Mouse (Mus musculus): Measurements from ENCODE around the gene Med12. TPM values are rescaled to one million over a fixed set of nuclear protein-coding genes. Genes with fewer than 3 reads are reported as not detected.

Gene Med12
- polyA plus RNA-seq, 1 experiment from 2014 or later = 22.8 TPM

- Histone ChIP-seq H3K4me3 (replicated peaks) (peak overlapping the region; percentile 51), H3K4me1 (replicated peaks) (no peaks in the 10 kb centered on the region), H3K36me3 (no peaks in the 10 kb centered on the region), H3K9ac (no peak overlapping the region; the same call in 1 of the 2 replicates), H3K9me3 (no peaks in the 10 kb centered on the region), H3K4me2 (replicated peaks) (peak overlapping the region; percentile 55), H3K27ac (0 out of 2 replicates have a peak overlapping the region, but pooled peaks have one; percentile 51), H3K27me3 (replicated peaks) (no peaks in the 10 kb centered on the region)
- peak; percentile 32; the same call in 1 of the 2 replicates for ATAC-seq
- WGBS = 28% methylated on average over 6 of the region's 6 CpGs
These were observed 420 bp upstream of the Med12 start for GRCm38 (mm10) chrX:101273410-101273809.

- Histone ChIP-seq H3K36me3 (0 out of 2 replicates have a peak, but pooled peaks cover 3% of the 10 kb centered on the region), H3K4me2 (replicated peaks) (no peak overlapping the region), H3K9me3 (no peaks in the 10 kb centered on the region), H3K4me3 (replicated peaks) (no peak overlapping the region), H3K27ac (no peak overlapping the region), H3K9ac (no peak overlapping the region), H3K27me3 (replicated peaks) (no peaks in the 10 kb centered on the region), H3K4me1 (replicated peaks) (no peaks in the 10 kb centered on the region)
- WGBS = 80% methylated on average over 6 of the region's 6 CpGs
- ATAC-seq = no peak
These were observed 9.0 kb downstream of the Med12 start for GRCm38 (mm10) chrX:101282813-101283212.

- 0 out of 2 replicates have a peak, but pooled peaks cover 5% of the 10 kb centered on the region for H3K36me3 ChIP-seq
- H3K27ac ChIP-seq = no peak overlapping the region
- H3K4me2 ChIP-seq (replicated peaks) = no peak overlapping the region
- no peaks in the 10 kb centered on the region for H3K9me3 ChIP-seq
- 0 out of 2 replicates have a peak, but pooled peaks cover 3% of the 10 kb centered on the region for H3K27me3 ChIP-seq (replicated peaks)
- no peak overlapping the region for H3K4me3 ChIP-seq (replicated peaks)
- H3K4me1 ChIP-seq (replicated peaks) = no peaks in the 10 kb centered on the region
- no peak for ATAC-seq
- WGBS = 27% methylated on average over 6 of the region's 6 CpGs
- no peak overlapping the region for H3K9ac ChIP-seq
These were observed 11.7 kb downstream of the Med12 start for GRCm38 (mm10) chrX:101285534-101285933.

- H3K9ac ChIP-seq = no peak overlapping the region
- no peak for ATAC-seq
- no peak overlapping the region for H3K4me3 ChIP-seq (replicated peaks)
- H3K36me3 ChIP-seq = 0 out of 2 replicates have a peak, but pooled peaks cover 5% of the 10 kb centered on the region
- WGBS = 90% methylated on average over 14 of the region's 14 CpGs
- H3K4me1 ChIP-seq (replicated peaks) = no peaks in the 10 kb centered on the region
- no peaks in the 10 kb centered on the region for H3K9me3 ChIP-seq
- no peak overlapping the region for H3K4me2 ChIP-seq (replicated peaks)
- no peak overlapping the region for H3K27ac ChIP-seq
- 0 out of 2 replicates have a peak, but pooled peaks cover 3% of the 10 kb centered on the region for H3K27me3 ChIP-seq (replicated peaks)
These were observed 12.3 kb downstream of the Med12 start for GRCm38 (mm10) chrX:101285953-101286670.

- H3K4me2 ChIP-seq (replicated peaks) = no peak overlapping the region
- H3K27me3 ChIP-seq (replicated peaks) = 0 out of 2 replicates have a peak, but pooled peaks cover 3% of the 10 kb centered on the region
- ATAC-seq = peak; percentile 43; the same call in 1 of the 2 replicates
- 0 out of 2 replicates have a peak, but pooled peaks cover 2% of the 10 kb centered on the region for H3K36me3 ChIP-seq
- no peak overlapping the region for H3K9ac ChIP-seq
- H3K4me1 ChIP-seq (replicated peaks) = no peaks in the 10 kb centered on the region
- no peak overlapping the region for H3K27ac ChIP-seq
- WGBS = 83% methylated on average over 3 of the region's 3 CpGs
- H3K9me3 ChIP-seq = no peaks in the 10 kb centered on the region
- no peak overlapping the region for H3K4me3 ChIP-seq (replicated peaks)
These were observed 13.7 kb downstream of the Med12 start for GRCm38 (mm10) chrX:101287543-101287942.

- no peak overlapping the region for H3K4me2 ChIP-seq (replicated peaks)
- no peak overlapping the region for H3K27ac ChIP-seq
- H3K9me3 ChIP-seq = no peaks in the 10 kb centered on the region
- H3K4me1 ChIP-seq (replicated peaks) = no peaks in the 10 kb centered on the region
- H3K27me3 ChIP-seq (replicated peaks) = 0 out of 2 replicates have a peak, but pooled peaks cover 3% of the 10 kb centered on the region
- no peak overlapping the region for H3K9ac ChIP-seq
- H3K4me3 ChIP-seq (replicated peaks) = no peak overlapping the region
- no peak for ATAC-seq
- H3K36me3 ChIP-seq = peaks cover 2% of the 10 kb centered on the region; the same call in 1 of the 2 replicates
- 93% methylated on average over 6 of the region's 6 CpGs for WGBS
These were observed 14.6 kb downstream of the Med12 start for GRCm38 (mm10) chrX:101288432-101288831.

- ATAC-seq = no peak
- Histone ChIP-seq H3K27me3 (replicated peaks) (0 out of 2 replicates have a peak, but pooled peaks cover 3% of the 10 kb centered on the region), H3K4me2 (replicated peaks) (no peak overlapping the region), H3K4me1 (replicated peaks) (no peaks in the 10 kb centered on the region), H3K36me3 (peaks cover 2% of the 10 kb centered on the region; the same call in 1 of the 2 replicates), H3K27ac (no peak overlapping the region), H3K9me3 (no peaks in the 10 kb centered on the region), H3K4me3 (replicated peaks) (no peak overlapping the region), H3K9ac (no peak overlapping the region)
- 88% methylated on average over 7 of the region's 7 CpGs for WGBS
These were observed 15.2 kb downstream of the Med12 start for GRCm38 (mm10) chrX:101289037-101289436.

- H3K27me3 ChIP-seq (replicated peaks) = 0 out of 2 replicates have a peak, but pooled peaks cover 3% of the 10 kb centered on the region
- H3K9me3 ChIP-seq = no peaks in the 10 kb centered on the region
- WGBS = 87% methylated on average over 10 of the region's 10 CpGs
- no peak overlapping the region for H3K27ac ChIP-seq
- H3K36me3 ChIP-seq = peaks cover 2% of the 10 kb centered on the region; the same call in 1 of the 2 replicates
- no peak overlapping the region for H3K4me2 ChIP-seq (replicated peaks)
- no peak for ATAC-seq
- H3K9ac ChIP-seq = no peak overlapping the region
- H3K4me1 ChIP-seq (replicated peaks) = no peaks in the 10 kb centered on the region
- H3K4me3 ChIP-seq (replicated peaks) = no peak overlapping the region
These were observed 16.3 kb downstream of the Med12 start for GRCm38 (mm10) chrX:101290111-101290510.

- no peaks in the 10 kb centered on the region for H3K9me3 ChIP-seq
- H3K36me3 ChIP-seq = no peaks in the 10 kb centered on the region
- no peaks in the 10 kb centered on the region for H3K4me1 ChIP-seq (replicated peaks)
- 23% methylated on average over 12 of the region's 24 CpGs for WGBS
- peak within 1 kb of the TSS; percentile 34 for H3K4me3 ChIP-seq (replicated peaks)
- no peak within 1 kb of the TSS for H3K27ac ChIP-seq
- H3K9ac ChIP-seq = no peak within 1 kb of the TSS
- peak; percentile 26; the same call in 1 of the 2 replicates for ATAC-seq
- peak within 1 kb of the TSS; percentile 58 for H3K4me2 ChIP-seq (replicated peaks)
- no peaks in the 10 kb centered on the region; the same call in 1 of the 2 replicates for H3K27me3 ChIP-seq (replicated peaks)
These were observed 25.2 kb downstream of the Med12 start, which contains the start of gene Nlgn3 for GRCm38 (mm10) chrX:101299055-101299454. Gene Nlgn3 (plus strand): TSS chrX:101299168.

GRCm38 (mm10) chrX:101299473-101300426 lies 25.9 kb downstream of the Med12 start:
- peak overlapping the region; percentile 58 for H3K4me2 ChIP-seq (replicated peaks)
- peak; percentile 31; the same call in 1 of the 2 replicates for ATAC-seq
- 34% methylated on average over 13 of the region's 13 CpGs for WGBS
- H3K27ac ChIP-seq = no peak overlapping the region
- no peak overlapping the region for H3K9ac ChIP-seq
- no peaks in the 10 kb centered on the region; the same call in 1 of the 2 replicates for H3K27me3 ChIP-seq (replicated peaks)
- no peaks in the 10 kb centered on the region for H3K9me3 ChIP-seq
- H3K4me1 ChIP-seq (replicated peaks) = no peaks in the 10 kb centered on the region
- H3K36me3 ChIP-seq = no peaks in the 10 kb centered on the region
- H3K4me3 ChIP-seq (replicated peaks) = peak overlapping the region; percentile 34

GRCm38 (mm10) chrX:101300427-101301030 lies 26.7 kb downstream of the Med12 start:
- no peak for ATAC-seq
- Histone ChIP-seq H3K36me3 (no peaks in the 10 kb centered on the region), H3K9me3 (no peaks in the 10 kb centered on the region), H3K27me3 (replicated peaks) (no peaks in the 10 kb centered on the region; the same call in 1 of the 2 replicates), H3K27ac (no peak overlapping the region), H3K4me3 (replicated peaks) (peak overlapping the region; percentile 34), H3K9ac (0 out of 2 replicates have a peak overlapping the region, but pooled peaks have one; percentile 26), H3K4me1 (replicated peaks) (no peaks in the 10 kb centered on the region), H3K4me2 (replicated peaks) (peak overlapping the region; percentile 58)
- 36% methylated on average over 13 of the region's 13 CpGs for WGBS
